Mouse (Mus musculus) cerebellum, postnatal 36 days (tissue): ENCODE results near the gene 2310034G01Rik.

Experiments used
- DNase-seq, 2 experiments: peaks; one replicate each; pipeline ENCODE4 v3.0.0; 2021 to 2022; ENCODE audit warnings: mixed read lengths in 2 of 2

2310034G01Rik gene

DNA sequence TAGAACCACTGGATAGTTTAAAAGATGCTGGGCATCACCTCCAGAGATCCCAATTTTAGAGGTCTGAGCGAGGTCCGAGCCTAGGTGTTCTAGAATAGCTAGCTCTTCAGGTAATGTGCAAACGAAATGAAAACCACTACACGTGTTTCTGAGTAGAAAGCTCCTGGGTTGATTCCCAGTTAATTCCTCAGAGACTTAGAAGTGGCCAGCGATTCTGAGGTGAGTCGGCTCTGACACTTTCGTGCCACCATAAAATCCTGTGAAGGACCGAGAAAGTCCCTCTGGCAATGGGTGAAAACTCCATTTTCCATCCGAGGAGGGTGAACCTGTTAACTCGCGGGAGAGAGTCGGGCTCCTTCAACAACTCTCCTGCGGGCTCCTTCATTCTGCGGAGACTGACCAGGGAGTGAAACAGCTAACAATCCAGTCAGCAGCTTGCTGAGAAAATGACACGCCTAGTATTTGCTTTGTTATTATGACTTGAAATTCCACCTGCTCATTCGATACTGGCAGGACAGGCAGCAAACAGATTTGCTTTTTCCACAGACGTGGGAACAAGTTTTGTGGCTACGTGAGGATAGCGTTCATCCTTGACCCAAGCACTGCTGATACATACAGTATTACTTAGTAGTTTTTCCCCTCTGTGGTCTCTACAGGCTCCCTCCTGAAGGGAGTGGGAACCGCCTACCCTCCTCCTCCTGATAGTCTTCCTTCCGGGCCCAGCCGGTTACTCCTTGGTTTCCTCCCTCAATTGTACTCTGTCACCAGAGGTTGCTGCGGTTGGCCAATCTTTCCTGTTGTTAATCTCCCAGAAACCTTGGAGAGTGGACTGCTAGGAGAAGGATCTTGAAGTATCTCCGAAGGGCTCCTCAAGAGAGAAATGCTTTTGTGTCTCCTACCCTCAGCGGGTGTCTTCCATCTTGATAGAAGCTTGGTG lies 7.5 kb upstream of the 2310034G01Rik start:
- DNase-seq = no peak

- peak; percentile 92 to 95 for DNase-seq
Observed at GRCm38 (mm10) chr19:46356701-46357138, 6.6 kb upstream of the 2310034G01Rik start.

GRCm38 (mm10) chr19:46349550-46349949 lies 552 bp downstream of the 2310034G01Rik start:
- DNase-seq = peak; percentile 15 to 27

DNA sequence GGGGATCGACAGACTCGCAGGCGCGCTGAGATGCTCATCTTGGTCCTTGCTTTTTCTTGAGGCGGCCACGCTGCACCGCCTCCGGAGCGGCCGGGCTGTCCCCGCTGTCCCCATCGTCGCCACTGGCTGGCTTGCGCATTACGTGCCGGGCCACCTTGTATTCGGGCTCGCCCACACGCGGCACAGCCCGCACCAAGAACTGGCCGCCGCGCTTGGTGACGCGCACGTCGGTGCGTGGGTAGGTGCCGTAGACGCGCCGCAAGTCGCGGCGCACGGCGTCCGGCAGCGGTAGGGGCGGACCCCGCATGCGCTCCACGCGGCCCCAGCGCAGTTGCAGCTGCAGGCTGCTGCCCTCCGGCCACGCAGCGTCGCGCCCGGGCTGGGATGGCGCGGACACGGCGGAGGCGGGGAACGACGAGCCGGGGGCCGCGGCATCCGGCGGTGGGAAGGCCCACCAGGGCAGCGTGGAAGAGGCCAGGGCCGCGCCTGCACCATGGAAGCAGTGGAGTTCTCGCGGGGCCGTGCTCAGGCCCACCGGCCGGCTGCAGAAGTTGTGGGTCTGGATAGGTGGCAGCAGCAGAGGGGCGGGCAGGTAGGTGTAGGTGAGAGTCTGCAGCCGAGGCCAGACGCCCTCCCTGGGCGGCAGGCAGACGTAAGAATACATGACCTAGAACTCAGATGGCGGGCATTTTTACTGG lies 1.2 kb downstream of the 2310034G01Rik start:
- DNase-seq = peak; percentile 87 to 93

- DNase-seq = no peak
Observed at GRCm38 (mm10) chr19:46347936-46348668, 2.0 kb downstream of the 2310034G01Rik start.

DNA sequence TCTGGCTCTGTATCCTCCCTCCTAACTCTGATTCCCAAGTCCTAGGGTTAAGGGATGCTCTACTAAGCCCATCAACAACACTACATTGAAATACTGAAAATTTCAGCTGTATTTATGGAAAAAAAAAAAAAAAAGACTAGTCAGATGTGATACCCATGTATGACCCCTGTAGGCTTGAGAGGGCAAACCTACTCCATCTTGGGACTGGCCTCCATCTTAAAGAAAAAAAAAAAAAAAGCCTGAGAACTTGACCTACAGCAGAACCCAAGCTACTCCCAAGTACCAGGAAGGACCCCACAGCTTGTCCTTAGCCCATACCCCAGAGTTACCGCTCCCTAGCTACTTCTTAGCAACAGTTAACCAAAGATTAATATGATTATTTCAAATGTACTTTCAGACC lies 3.0 kb downstream of the 2310034G01Rik start:
- DNase-seq = no peak

DNA sequence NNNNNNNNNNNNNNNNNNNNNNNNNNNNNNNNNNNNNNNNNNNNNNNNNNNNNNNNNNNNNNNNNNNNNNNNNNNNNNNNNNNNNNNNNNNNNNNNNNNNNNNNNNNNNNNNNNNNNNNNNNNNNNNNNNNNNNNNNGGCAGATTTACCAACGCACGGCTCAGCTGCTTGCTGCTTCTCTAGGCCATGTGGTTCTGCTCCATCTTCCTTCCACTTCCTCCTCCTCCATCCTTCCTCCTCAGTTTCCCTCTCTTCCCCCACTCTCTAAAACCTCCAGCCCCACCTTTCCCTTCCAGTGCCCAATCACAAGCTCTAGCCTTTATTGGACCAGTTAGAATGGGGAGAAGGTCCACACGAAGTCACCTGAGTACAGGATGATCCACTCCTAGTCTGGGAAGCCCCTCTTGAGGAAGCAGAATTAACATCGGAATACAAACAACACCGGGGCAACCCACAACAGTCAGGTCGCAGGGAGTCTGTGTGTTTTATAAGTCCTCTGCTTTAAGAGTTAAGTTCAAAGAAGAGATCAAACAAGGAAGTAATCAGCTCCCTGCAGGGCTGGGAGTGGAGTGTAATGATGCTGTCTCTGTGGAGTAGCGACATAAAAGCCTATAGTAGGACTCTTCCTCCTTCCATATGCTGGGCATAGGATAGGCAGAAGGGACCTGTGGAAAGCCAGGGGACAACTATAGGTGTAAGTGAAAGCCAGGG lies 5.2 kb downstream of the 2310034G01Rik start:
- DNase-seq = no peak

- peak in 1 of 2 experiments; percentile 33 for DNase-seq
Observed at GRCm38 (mm10) chr19:46339287-46339971, 10.7 kb downstream of the 2310034G01Rik start.

DNA sequence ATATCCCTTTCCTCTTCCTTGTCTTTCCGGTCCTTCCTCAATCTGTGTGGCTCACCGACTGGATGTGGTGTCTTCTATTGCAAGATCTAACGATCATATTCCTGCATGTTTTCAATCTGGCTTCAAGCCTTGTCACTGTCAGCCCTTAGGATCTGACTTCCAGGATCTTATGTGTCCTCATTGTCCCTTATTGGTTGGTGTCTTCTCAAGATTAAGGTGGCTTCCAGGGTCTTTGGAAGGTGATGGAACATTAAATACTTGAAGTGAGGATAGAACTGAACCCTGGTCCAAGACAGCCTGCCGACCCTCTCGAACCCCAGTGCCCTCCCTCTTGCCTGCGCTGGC lies 11.2 kb downstream of the 2310034G01Rik start:
- DNase-seq = no peak

DNA sequence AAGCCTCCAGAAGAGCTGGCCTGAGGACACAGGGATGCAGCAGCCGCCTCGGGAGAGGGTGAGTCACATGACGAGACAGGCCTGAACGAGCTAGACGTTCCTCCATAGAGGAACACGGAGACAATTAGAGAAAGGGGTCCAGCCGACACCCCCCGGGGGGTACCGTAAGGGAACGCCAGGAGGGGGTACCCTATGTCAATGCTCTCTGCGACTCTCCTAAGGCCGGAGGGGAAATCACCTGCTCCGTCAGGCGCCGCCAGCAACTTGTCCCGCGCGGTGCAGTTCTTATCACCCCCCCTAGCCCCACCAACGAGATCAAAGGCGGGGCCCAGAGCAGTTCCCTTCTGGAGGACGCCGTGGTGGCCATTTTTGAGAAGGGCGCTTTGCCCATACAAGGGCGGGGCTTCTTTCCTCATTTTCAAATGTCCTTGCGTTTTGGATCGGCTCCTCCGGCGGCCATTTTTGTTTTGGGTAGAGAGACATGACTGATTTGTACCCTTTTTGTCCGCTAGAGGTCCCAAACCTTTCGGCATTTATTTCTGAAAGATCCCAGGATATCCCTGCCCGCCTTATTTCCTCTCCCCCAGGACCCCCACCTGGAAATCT lies 11.7 kb downstream of the 2310034G01Rik start, which contains the start of gene Cuedc2:
TSS of gene Cuedc2 (minus strand) at position 372 of the 606 bp plus-strand sequence.
- DNase-seq = peak; percentile 98 to 100

DNA sequence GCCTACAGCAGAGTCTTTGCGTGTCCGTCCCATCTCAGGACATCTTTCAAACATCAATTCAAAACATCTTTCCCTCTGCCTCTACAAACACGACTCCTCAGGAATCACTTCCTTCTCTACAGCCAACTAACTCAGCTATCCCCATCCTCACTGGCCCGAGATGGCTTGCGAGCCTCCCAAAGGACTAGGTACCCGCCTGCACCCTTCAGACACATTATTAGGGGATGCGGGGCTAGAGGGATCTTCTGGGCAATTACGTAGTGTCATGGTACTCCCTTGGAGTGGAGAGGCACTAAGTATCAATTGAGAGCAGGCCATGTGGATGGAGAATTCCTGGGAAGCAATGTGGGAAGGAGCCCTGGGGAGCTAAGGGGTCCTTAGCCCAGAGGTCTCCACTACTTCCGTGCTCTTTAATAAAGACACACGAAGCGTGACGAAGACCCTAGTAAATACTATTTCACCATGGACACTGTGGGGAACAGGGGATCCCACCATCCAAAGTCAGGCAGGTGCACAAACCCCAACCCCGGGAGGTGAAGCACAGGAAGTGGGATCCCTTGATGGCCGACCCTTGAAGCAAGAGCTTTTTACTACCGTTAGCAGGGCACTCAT lies 12.3 kb downstream of the 2310034G01Rik start:
- no peak for DNase-seq

GRCm38 (mm10) chr19:46333906-46334305 lies 16.2 kb downstream of the 2310034G01Rik start:
- peak; percentile 73 to 74 for DNase-seq

DNA sequence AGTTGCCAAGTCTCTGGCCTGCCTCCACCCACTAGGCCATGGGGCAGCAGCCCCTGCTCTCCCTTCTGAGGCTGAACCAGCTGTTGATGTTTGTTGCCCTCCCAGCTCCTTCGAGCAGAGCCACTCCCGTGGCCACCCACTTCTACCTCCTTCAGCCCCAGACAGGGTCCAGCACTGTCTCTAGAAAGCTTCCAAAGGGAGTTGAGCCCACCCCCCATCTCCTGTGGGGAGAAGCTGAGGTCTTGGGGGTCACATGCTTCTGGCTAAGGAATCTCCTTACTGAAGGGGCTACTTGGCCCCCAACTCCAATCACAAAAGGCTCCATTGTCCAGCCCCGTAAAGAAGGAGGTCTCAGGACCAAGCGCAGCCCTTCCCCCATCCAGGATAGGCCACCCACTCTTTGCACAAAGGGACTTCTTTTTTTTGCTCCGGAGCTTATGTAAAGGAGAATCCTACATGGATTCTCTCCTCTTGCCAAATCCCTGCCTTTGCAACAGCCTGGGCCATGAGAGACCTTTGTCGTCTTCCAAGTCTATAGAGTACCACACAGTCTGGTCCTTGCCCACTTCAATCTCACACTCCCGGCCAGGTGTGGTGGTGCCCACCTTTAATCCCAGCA lies 17.3 kb downstream of the 2310034G01Rik start:
- DNase-seq = no peak

- no peak for DNase-seq
Observed at GRCm38 (mm10) chr19:46331936-46332335, 18.2 kb downstream of the 2310034G01Rik start.

- DNase-seq = no peak
Observed at GRCm38 (mm10) chr19:46331326-46331725, 18.8 kb downstream of the 2310034G01Rik start.

DNA sequence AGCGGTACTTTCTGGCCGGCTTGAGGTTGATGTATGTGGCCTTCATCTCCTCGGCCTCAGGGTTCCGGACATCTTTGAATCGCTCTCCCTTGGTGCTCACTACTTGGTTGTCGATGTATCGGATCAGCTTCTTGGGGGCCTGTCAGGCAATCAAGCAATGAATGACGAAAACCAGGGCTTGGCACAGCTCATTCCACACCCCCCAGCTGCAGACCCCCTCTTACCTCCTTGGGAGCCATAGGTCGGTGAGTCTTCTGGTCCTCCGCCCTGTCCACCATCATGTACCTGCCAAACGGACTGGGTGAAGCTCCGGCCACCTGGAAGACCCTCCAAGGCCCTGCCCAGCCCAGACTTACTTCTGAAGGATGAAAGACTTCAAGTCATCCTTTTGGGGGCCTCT lies 19.4 kb downstream of the 2310034G01Rik start:
- DNase-seq = no peak

GRCm38 (mm10) chr19:46329951-46330350 lies 20.2 kb downstream of the 2310034G01Rik start:
- peak; percentile 86 to 88 for DNase-seq

- DNase-seq = peak in 1 of 2 experiments; percentile 53
Observed at GRCm38 (mm10) chr19:46329031-46329641, 21.0 kb downstream of the 2310034G01Rik start.

DNA sequence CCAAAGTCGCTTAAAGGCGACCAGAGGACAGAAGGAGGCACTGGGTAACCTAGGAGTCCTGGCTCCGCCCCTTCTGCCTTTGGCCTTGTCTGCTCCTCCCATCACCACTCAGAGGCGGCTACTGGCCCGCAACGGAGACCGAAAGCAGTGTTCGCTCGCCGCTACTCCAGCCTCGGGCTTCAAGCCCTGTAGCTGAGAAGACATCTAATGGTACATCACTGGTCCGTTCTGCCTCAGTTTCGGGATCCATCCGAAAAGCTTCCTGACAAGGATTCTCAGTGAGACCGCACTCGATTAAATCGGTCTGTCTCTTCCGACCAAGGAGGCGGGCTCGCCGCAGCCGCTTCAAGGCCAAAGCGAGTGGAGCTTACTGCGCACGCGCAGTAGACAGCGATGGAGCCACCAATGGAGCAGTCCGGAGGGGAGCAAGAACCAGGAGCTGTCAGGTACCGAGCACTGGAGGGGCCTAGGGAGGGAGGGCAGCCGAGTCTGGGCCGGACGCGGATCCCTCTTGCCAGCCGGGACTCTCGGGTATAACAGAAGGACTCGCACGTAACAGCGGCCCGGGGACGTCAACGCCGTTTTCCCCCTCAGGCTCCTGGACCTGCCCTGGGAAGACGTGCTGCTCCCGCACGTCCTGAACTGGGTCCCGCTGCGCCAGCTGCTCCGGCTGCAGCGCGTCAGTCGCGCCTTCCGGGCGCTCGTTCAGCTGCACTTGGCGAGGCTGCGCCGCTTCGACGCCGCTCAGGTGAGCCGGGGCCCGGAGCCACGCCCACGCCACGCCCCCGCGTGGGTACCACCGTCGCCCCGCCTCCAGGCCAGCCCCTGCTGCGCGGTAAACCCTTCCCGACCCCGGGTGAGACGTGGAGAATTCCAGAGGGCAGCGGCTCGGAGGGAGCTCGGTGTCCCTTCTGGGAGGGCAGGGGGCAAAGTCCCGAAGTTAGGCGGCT lies 21.7 kb downstream of the 2310034G01Rik start, which contains the start of gene Fbxl15:
TSS of gene Fbxl15 (plus strand) at position 104 of the 950 bp plus-strand sequence.
- DNase-seq = peak; percentile 93 to 95
